Mouse (Mus musculus) heart, embryonic 15.5 days (tissue): ENCODE measurements around the gene Supt5. TPM values are rescaled to one million over a fixed set of nuclear protein-coding genes. Genes with fewer than 3 reads are reported as not detected.

Experiments
- ATAC-seq: fragments of 200-750 bp; cut with Nextera tagmentation; replicated peaks from 2 replicates; pipeline ENCODE4 v1.8.0; 2017; ENCODE audit warnings: low read depth, moderate TSS enrichment; ENCODE audit not compliant: insufficient number of reproducible peaks, insufficient read depth, low FRiP score
- H3K27ac ChIP-seq: fragments of 300-500 bp; sonication (generic); 2 replicates; pipeline ENCODE4 v1.5.1; 2015; ENCODE audit warnings: mild to moderate bottlenecking, inconsistent platforms
- H3K27me3 ChIP-seq: fragments of 300-500 bp; sonication (generic); 2 replicates; pipeline ENCODE4 v1.6.1; 2015; ENCODE audit warnings: inconsistent platforms
- H3K36me3 ChIP-seq: fragments of 300-500 bp; sonication (generic); 2 replicates; pipeline ENCODE4 v1.6.1; 2015; ENCODE audit warnings: mild to moderate bottlenecking, inconsistent platforms
- H3K4me1 ChIP-seq: fragments of 300-500 bp; sonication (generic); replicated peaks from 2 replicates; pipeline ENCODE4 v1.6.1; 2015; ENCODE audit warnings: inconsistent platforms
- H3K4me2 ChIP-seq: fragments of 300-500 bp; sonication (generic); 2 replicates; pipeline ENCODE4 v1.6.1; 2015; ENCODE audit warnings: inconsistent platforms, mild to moderate bottlenecking, moderate library complexity
- H3K4me3 ChIP-seq: fragments of 300-500 bp; sonication (generic); 2 replicates; pipeline ENCODE4 v1.5.1; 2015; ENCODE audit warnings: mild to moderate bottlenecking, inconsistent platforms
- H3K9ac ChIP-seq: fragments of 300-500 bp; sonication (generic); 2 replicates; pipeline ENCODE4 v1.6.1; 2015; ENCODE audit warnings: mild to moderate bottlenecking, inconsistent platforms
- H3K9me3 ChIP-seq: fragments of 300-500 bp; sonication (generic); replicated peaks from 2 replicates; pipeline ENCODE4 v1.6.1; 2016; ENCODE audit warnings: inconsistent platforms
- WGBS: fragments of 180-500 bp; shearing (Covaris S2); methylation state at CpG from one replicate; pipeline ENCODE4 v1.1.7; 2015; ENCODE audit warnings: mixed read lengths; 5-methylcytosine and 5-hydroxymethylcytosine counted together
- polyA plus RNA-seq: library from polyadenylated mRNA; unstranded; fragments of >200 nt; fragmentation: Nextera tagmentation; extraction: Ambion mirVana; gene quantifications from 2 replicates; pipeline ENCODE4 v1.2.1, GENCODE M21; 2015

Gene Supt5
- polyA plus RNA-seq, 1 experiment from 2014 or later = 52.0 TPM

GRCm38 (mm10) chr7:28381017-28381790 lies 42.7 kb upstream of the Supt5 start:
- WGBS = 5% methylated on average over 30 of the region's 30 CpGs
- peak overlapping the region; percentile 41 for H3K4me3 ChIP-seq
- H3K9me3 ChIP-seq = no peaks in the 10 kb centered on the region
- ATAC-seq = peak; percentile 29
- no peaks in the 10 kb centered on the region for H3K36me3 ChIP-seq
- peak overlapping the region; percentile 68 for H3K4me2 ChIP-seq
- H3K4me1 ChIP-seq = peaks cover 61% of the 10 kb centered on the region
- peak overlapping the region; percentile 62 for H3K9ac ChIP-seq
- H3K27me3 ChIP-seq = no peaks in the 10 kb centered on the region
- peak overlapping the region; percentile 98 for H3K27ac ChIP-seq

DNA sequence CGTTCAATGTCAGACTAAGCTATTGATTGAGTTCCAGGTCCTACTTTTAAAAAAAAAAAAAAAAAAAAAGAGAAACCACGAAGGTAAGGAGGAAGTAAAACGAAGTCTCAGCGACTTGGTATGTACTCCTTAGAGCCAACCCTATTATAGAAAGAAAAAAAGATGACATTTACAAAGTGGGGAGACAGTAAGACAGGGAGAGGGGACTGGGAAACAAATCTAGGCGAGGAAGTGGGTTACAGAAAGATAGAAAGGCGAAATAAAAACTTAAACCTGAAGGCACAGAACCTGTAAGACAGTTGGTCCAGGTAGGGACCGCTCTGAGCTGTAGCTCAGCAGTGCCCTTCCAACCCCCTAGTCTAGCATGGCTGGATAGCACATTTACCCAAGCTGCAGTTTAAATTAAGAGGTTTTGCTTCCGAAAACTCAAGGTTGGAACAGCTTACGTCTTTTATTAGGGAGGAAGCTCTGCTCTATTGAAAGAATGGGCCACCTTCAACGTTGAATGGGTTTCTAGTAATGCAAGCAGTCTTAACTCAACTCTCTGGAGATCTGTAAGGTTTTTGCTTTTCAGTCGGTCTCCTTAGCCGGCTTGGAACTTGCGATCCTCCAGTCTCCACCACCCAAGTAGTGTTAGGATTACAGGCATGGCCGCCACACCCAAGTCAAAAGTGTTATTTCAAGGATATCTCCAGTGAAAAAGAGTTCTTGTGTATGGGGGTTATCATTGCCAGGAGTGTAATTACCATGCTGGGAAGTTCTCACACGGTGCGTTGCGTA lies 41.9 kb upstream of the Supt5 start, which contains the start of gene Zfp36:
Gene Zfp36 (minus strand): TSS at position 17 of the 780 bp plus-strand sequence.
- no peaks in the 10 kb centered on the region for H3K27me3 ChIP-seq
- peak within 1 kb of the TSS; percentile 86 for H3K9ac ChIP-seq
- ATAC-seq = no peak
- WGBS = 42% methylated on average over 17 of the region's 17 CpGs
- no peaks in the 10 kb centered on the region for H3K36me3 ChIP-seq
- H3K27ac ChIP-seq = peak within 1 kb of the TSS; percentile 98
- no peaks in the 10 kb centered on the region for H3K9me3 ChIP-seq
- peak within 1 kb of the TSS; percentile 79 for H3K4me3 ChIP-seq
- H3K4me2 ChIP-seq = peak within 1 kb of the TSS; percentile 84
- peaks cover 65% of the 10 kb centered on the region for H3K4me1 ChIP-seq

- no peaks in the 10 kb centered on the region for H3K9me3 ChIP-seq
- no peaks in the 10 kb centered on the region for H3K36me3 ChIP-seq
- ATAC-seq = peak; percentile 52
- peak overlapping the region; percentile 98 for H3K27ac ChIP-seq
- no peaks in the 10 kb centered on the region for H3K27me3 ChIP-seq
- H3K9ac ChIP-seq = peak overlapping the region; percentile 86
- WGBS = under 1% methylated on average over 53 of the region's 53 CpGs
- peak overlapping the region; percentile 84 for H3K4me2 ChIP-seq
- H3K4me3 ChIP-seq = peak overlapping the region; percentile 79
- peaks cover 71% of the 10 kb centered on the region for H3K4me1 ChIP-seq
Measured at GRCm38 (mm10) chr7:28378769-28379651, 40.5 kb upstream of the Supt5 start.

DNA sequence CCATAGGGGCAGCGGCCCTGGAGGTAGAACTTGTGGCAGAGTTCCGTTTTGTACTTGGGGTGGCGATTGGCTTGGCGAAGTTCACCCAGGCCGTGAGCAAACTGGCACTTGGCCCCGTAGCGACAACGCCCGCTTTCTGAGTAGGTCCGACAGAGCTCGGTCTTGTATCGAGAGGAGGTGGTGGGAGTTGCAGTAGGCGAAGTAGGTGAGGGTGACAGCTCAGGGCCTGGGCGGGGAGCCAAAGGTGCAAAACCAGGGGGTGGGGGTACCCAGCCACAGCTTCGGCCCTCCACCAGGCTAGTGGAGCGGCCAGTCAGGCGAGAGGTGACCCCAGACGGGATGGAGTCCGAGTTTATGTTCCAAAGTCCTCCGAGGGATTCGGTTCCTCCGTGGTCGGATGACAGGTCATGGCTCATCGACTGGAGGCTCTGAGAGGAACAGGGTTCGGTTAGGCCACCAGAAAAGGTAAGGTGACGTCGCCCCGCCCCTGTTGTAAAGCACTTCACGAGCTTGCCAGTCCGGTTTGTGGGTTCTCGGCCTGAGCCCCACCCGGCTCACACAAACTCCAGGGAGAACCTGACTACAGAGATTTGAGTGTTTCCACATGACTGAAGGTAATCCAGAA lies 39.6 kb upstream of the Supt5 start:
- H3K4me1 ChIP-seq = peaks cover 67% of the 10 kb centered on the region
- H3K27me3 ChIP-seq = no peaks in the 10 kb centered on the region
- H3K36me3 ChIP-seq = no peaks in the 10 kb centered on the region
- H3K9me3 ChIP-seq = no peaks in the 10 kb centered on the region
- peak overlapping the region; percentile 79 for H3K4me3 ChIP-seq
- ATAC-seq = no peak
- 21% methylated on average over 32 of the region's 32 CpGs for WGBS
- H3K27ac ChIP-seq = peak overlapping the region; percentile 98
- peak overlapping the region; percentile 86 for H3K9ac ChIP-seq
- peak overlapping the region; percentile 84 for H3K4me2 ChIP-seq

- H3K4me3 ChIP-seq = peak overlapping the region; percentile 79
- peaks cover 59% of the 10 kb centered on the region for H3K4me1 ChIP-seq
- no peaks in the 10 kb centered on the region for H3K9me3 ChIP-seq
- WGBS = 50% methylated on average over 18 of the region's 18 CpGs
- H3K9ac ChIP-seq = peak overlapping the region; percentile 86
- H3K4me2 ChIP-seq = peak overlapping the region; percentile 84
- H3K27ac ChIP-seq = peak overlapping the region; percentile 98
- no peak for ATAC-seq
- H3K27me3 ChIP-seq = no peaks in the 10 kb centered on the region
- H3K36me3 ChIP-seq = no peaks in the 10 kb centered on the region
Measured at GRCm38 (mm10) chr7:28377190-28378065, 38.9 kb upstream of the Supt5 start.

DNA sequence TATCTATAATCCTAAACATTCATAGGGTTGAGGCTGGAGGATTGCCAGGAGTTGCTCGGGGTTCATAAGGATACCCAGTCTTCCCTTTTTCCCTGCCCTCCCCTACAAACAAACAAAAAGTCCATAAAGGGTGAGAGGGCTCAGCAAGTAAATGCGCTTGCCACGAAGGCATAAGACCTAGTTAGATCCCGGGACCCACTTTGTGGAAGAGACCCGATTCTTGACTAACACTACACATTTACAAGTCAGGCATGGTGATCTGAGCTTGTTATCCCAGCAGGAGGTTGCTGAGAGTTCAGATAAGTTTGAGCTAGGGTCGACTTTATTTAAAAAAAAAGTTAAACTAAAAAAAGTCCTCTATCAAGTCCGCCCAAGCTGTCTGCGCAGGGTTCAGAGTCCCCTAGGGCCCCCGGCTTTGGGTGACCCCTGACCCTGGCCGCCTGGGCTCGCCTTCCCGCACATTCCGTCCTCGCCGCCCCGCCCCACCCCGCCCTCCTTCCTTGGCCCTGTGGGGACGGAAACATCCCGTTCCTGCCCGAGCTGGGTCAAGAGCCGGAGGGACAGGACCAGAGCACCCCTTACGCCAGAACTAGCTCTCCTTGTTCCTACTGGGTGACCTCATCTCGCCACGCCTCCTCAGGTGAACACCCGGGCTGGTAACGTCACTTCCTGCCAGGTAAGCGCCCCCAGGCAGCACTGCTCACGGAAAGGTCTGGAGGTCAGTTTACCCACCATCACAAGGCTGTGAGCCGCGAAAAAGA lies 37.6 kb upstream of the Supt5 start:
- H3K27ac ChIP-seq = peak overlapping the region; percentile 98
- H3K9ac ChIP-seq = peak overlapping the region; percentile 65
- H3K4me3 ChIP-seq = peak overlapping the region; percentile 79
- no peaks in the 10 kb centered on the region for H3K27me3 ChIP-seq
- no peak for ATAC-seq
- 4% methylated on average over 30 of the region's 30 CpGs for WGBS
- H3K9me3 ChIP-seq = no peaks in the 10 kb centered on the region
- peak overlapping the region; percentile 84 for H3K4me2 ChIP-seq
- H3K4me1 ChIP-seq = peaks cover 50% of the 10 kb centered on the region
- H3K36me3 ChIP-seq = no peaks in the 10 kb centered on the region

GRCm38 (mm10) chr7:28375176-28375921 lies 36.8 kb upstream of the Supt5 start:
- Histone ChIP-seq H3K9me3 (no peaks in the 10 kb centered on the region), H3K9ac (peak overlapping the region; percentile 65), H3K4me2 (peak overlapping the region; percentile 84), H3K27ac (peak overlapping the region; percentile 98), H3K27me3 (no peaks in the 10 kb centered on the region), H3K4me1 (peaks cover 50% of the 10 kb centered on the region), H3K4me3 (peak overlapping the region; percentile 79), H3K36me3 (no peaks in the 10 kb centered on the region)
- WGBS = 1% methylated on average over 34 of the region's 36 CpGs
- peak; percentile 40 for ATAC-seq

DNA sequence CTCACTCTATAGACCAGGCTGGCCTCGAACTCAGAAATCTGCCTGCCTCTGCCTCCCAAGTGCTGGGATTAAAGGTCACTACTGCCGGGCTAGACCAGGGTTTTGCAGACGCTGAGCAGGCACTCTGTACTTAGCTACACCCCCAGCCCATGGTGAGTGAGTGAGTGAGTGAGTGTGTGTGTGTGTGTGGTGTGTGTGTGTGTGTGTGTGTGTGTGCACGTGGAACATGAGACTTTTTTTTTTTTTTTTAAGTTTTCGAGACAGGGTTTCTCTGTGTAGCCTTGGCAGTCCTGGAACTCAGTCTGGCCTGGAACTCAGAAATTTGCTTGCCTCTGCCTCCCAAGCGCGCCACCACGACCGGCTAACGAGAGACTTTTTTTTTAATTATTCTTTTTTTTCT lies 36.1 kb upstream of the Supt5 start:
- ATAC-seq = no peak
- no peaks in the 10 kb centered on the region for H3K27me3 ChIP-seq
- no peaks in the 10 kb centered on the region for H3K9me3 ChIP-seq
- peaks cover 5% of the 10 kb centered on the region; the same call in 1 of the 2 replicates for H3K36me3 ChIP-seq
- peak overlapping the region; percentile 98 for H3K27ac ChIP-seq
- H3K4me2 ChIP-seq = peak overlapping the region; percentile 84
- 74% methylated on average over 10 of the region's 10 CpGs for WGBS
- peaks cover 53% of the 10 kb centered on the region for H3K4me1 ChIP-seq
- peak overlapping the region; percentile 79; the same call in 1 of the 2 replicates for H3K4me3 ChIP-seq
- peak overlapping the region; percentile 65; the same call in 1 of the 2 replicates for H3K9ac ChIP-seq

DNA sequence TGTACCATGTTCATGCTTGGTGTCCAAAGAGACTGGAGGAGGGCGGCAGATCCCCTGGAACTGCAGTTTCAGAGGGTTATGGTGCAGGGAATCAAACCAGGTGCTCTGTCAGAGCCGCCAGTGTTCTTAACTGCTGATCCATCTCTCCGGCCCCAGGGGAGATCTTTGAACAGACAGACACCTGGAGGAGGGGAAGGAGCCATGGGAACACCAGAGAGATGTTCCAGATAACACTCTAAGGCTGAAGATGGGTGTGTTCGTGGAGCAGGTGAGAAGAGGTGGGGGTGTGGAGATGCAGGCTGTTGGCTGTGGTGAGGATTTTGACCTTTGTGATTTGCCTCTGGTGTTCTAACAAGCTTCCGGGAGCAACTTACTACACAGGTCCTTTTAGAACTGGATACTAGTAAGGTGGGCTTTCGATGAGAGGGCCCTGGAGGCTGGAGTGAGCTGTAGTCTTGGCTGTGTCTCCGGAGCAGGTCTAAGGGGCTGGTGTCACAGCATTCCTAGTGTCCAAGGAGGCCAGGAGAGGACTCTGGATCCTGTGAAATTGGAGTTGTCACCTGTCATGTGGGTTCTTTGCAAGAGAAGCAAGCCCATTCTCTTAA lies 35.4 kb upstream of the Supt5 start:
- Histone ChIP-seq H3K27ac (peak overlapping the region; percentile 98), H3K36me3 (peaks cover 8% of the 10 kb centered on the region), H3K27me3 (no peaks in the 10 kb centered on the region), H3K4me1 (peaks cover 51% of the 10 kb centered on the region), H3K9ac (no peak overlapping the region), H3K4me3 (no peak overlapping the region), H3K4me2 (no peak overlapping the region), H3K9me3 (no peaks in the 10 kb centered on the region)
- ATAC-seq = no peak
- 77% methylated on average over 7 of the region's 7 CpGs for WGBS
